Mouse (Mus musculus): ENCODE results near the gene Cers2. TPM values are rescaled to one million over a fixed set of nuclear protein-coding genes. Genes with fewer than 3 reads are reported as not detected.
"Not testable (repeated sequence)": the region's sequence is repeated elsewhere in the genome, so short reads cannot be mapped to it uniquely, and the experiment has no call there.

The Cers2 gene
- polyA plus RNA-seq, 1 experiment from 2014 or later = 147 TPM

GRCm38 (mm10) chr3:95331528-95331927 is 16.9 kb downstream of the Cers2 start:
- no peak overlapping the region for H3K4me3 ChIP-seq
- peaks cover 92% of the 10 kb centered on the region for H3K36me3 ChIP-seq
- no peak overlapping the region for H3K27ac ChIP-seq
- DNase-seq (ENCODE audit: low spot score) = no peak
- H3K9me3 ChIP-seq = no peaks in the 10 kb centered on the region
- no peaks in the 10 kb centered on the region for H3K4me1 ChIP-seq
- WGBS = 93% methylated on average over 1 of the region's 1 CpGs
- no peaks in the 10 kb centered on the region for H3K27me3 ChIP-seq (ENCODE audit: insufficient read depth, poor library complexity, severe bottlenecking)

- peak; percentile 61 for DNase-seq (ENCODE audit: low spot score)
- H3K9me3 ChIP-seq = no peaks in the 10 kb centered on the region
- WGBS = 88% methylated on average over 4 of the region's 4 CpGs
- no peaks in the 10 kb centered on the region for H3K4me1 ChIP-seq
- no peaks in the 10 kb centered on the region for H3K27me3 ChIP-seq (ENCODE audit: insufficient read depth, poor library complexity, severe bottlenecking)
- H3K27ac ChIP-seq = no peak overlapping the region
- peaks cover 99% of the 10 kb centered on the region for H3K36me3 ChIP-seq
- no peak overlapping the region for H3K4me3 ChIP-seq
Observed at GRCm38 (mm10) chr3:95337345-95337744, 22.8 kb downstream of the Cers2 start.

GRCm38 (mm10) chr3:95338251-95338650 is 23.7 kb downstream of the Cers2 start:
- no peaks in the 10 kb centered on the region for H3K4me1 ChIP-seq
- no peaks in the 10 kb centered on the region for H3K9me3 ChIP-seq
- H3K36me3 ChIP-seq = peaks cover 99% of the 10 kb centered on the region
- no peaks in the 10 kb centered on the region for H3K27me3 ChIP-seq (ENCODE audit: insufficient read depth, poor library complexity, severe bottlenecking)
- DNase-seq (ENCODE audit: low spot score) = no peak
- no peak overlapping the region for H3K4me3 ChIP-seq
- H3K27ac ChIP-seq = no peak overlapping the region
- 92% methylated on average over 4 of the region's 4 CpGs for WGBS

GRCm38 (mm10) chr3:95343356-95344000 is 28.9 kb downstream of the Cers2 start:
- H3K36me3 ChIP-seq = peaks cover 93% of the 10 kb centered on the region
- DNase-seq (ENCODE audit: low spot score); H3K27ac ChIP-seq; H3K27me3 ChIP-seq (ENCODE audit: insufficient read depth, poor library complexity, severe bottlenecking); H3K9me3 ChIP-seq; H3K4me3 ChIP-seq; H3K4me1 ChIP-seq: not testable (repeated sequence)
- 94% methylated on average over 9 of the region's 9 CpGs for WGBS

GRCm38 (mm10) chr3:95346454-95346853 is 31.9 kb downstream of the Cers2 start:
- no peaks in the 10 kb centered on the region for H3K4me1 ChIP-seq
- WGBS = 93% methylated on average over 7 of the region's 7 CpGs
- peaks cover 92% of the 10 kb centered on the region for H3K36me3 ChIP-seq
- no peaks in the 10 kb centered on the region for H3K27me3 ChIP-seq (ENCODE audit: insufficient read depth, poor library complexity, severe bottlenecking)
- no peak overlapping the region for H3K4me3 ChIP-seq
- no peaks in the 10 kb centered on the region for H3K9me3 ChIP-seq
- peak; percentile 68 for DNase-seq (ENCODE audit: low spot score)
- H3K27ac ChIP-seq = no peak overlapping the region

- H3K9me3 ChIP-seq; H3K4me3 ChIP-seq; H3K27me3 ChIP-seq (ENCODE audit: insufficient read depth, poor library complexity, severe bottlenecking); H3K4me1 ChIP-seq; H3K27ac ChIP-seq; DNase-seq (ENCODE audit: low spot score): not testable (repeated sequence)
- WGBS = 89% methylated on average over 5 of the region's 5 CpGs
- peaks cover 88% of the 10 kb centered on the region for H3K36me3 ChIP-seq
Observed at GRCm38 (mm10) chr3:95348343-95348742, 33.8 kb downstream of the Cers2 start.

GRCm38 (mm10) chr3:95349491-95349890 is 34.9 kb downstream of the Cers2 start:
- Histone ChIP-seq H3K27ac (no peak overlapping the region), H3K4me1 (no peaks in the 10 kb centered on the region), H3K36me3 (peaks cover 86% of the 10 kb centered on the region), H3K4me3 (no peak overlapping the region), H3K9me3 (no peaks in the 10 kb centered on the region), H3K27me3 (ENCODE audit: insufficient read depth, poor library complexity, severe bottlenecking) (no peaks in the 10 kb centered on the region)
- peak; percentile 61 for DNase-seq (ENCODE audit: low spot score)

- not testable (repeated sequence) for H3K27ac ChIP-seq; H3K9me3 ChIP-seq; H3K4me1 ChIP-seq; DNase-seq (ENCODE audit: low spot score); H3K27me3 ChIP-seq (ENCODE audit: insufficient read depth, poor library complexity, severe bottlenecking)
- WGBS = 24% methylated on average over 10 of the region's 19 CpGs
- peak overlapping the region; percentile 68 for H3K4me3 ChIP-seq
- H3K36me3 ChIP-seq = peaks cover 23% of the 10 kb centered on the region
Observed at GRCm38 (mm10) chr3:95355911-95356544, 41.4 kb downstream of the Cers2 start.

- Histone ChIP-seq H3K27ac (peak within 1 kb of the TSS; percentile 79), H3K36me3 (peaks cover 17% of the 10 kb centered on the region), H3K4me3 (peak within 1 kb of the TSS; percentile 68)
- not testable (repeated sequence) for H3K9me3 ChIP-seq; H3K27me3 ChIP-seq (ENCODE audit: insufficient read depth, poor library complexity, severe bottlenecking); H3K4me1 ChIP-seq
- DNase-seq (ENCODE audit: low spot score) = peak; percentile 96
- WGBS = under 1% methylated on average over 35 of the region's 57 CpGs
Observed at GRCm38 (mm10) chr3:95356701-95357449, 42.3 kb downstream of the Cers2 start, which contains the start of gene Setdb1. Gene Setdb1 (minus strand): TSS chr3:95357202.

GRCm38 (mm10) chr3:95357746-95358145 is 43.2 kb downstream of the Cers2 start:
- H3K4me1 ChIP-seq = no peaks in the 10 kb centered on the region
- H3K27ac ChIP-seq = no peak overlapping the region
- no peaks in the 10 kb centered on the region for H3K9me3 ChIP-seq
- no peak overlapping the region for H3K4me3 ChIP-seq
- peaks cover 12% of the 10 kb centered on the region for H3K36me3 ChIP-seq
- DNase-seq (ENCODE audit: low spot score) = peak; percentile 33
- 90% methylated on average over 2 of the region's 2 CpGs for WGBS
- H3K27me3 ChIP-seq (ENCODE audit: insufficient read depth, poor library complexity, severe bottlenecking) = no peaks in the 10 kb centered on the region

- H3K9me3 ChIP-seq; H3K4me1 ChIP-seq; H3K27ac ChIP-seq; H3K27me3 ChIP-seq (ENCODE audit: insufficient read depth, poor library complexity, severe bottlenecking); H3K36me3 ChIP-seq; DNase-seq (ENCODE audit: low spot score); H3K4me3 ChIP-seq: not testable (repeated sequence)
- 77% methylated on average over 3 of the region's 3 CpGs for WGBS
Observed at GRCm38 (mm10) chr3:95360276-95360675, 45.7 kb downstream of the Cers2 start.

- H3K27ac ChIP-seq = no peak overlapping the region
- H3K9me3 ChIP-seq = no peaks in the 10 kb centered on the region
- no peak overlapping the region for H3K4me3 ChIP-seq
Observed at GRCm38 (mm10) chr3:95370101-95370500, 55.5 kb downstream of the Cers2 start.

More at GRCm38 (mm10) chr3:95370101-95370500, 55.5 kb downstream of the Cers2 start:
- no peaks in the 10 kb centered on the region for H3K27me3 ChIP-seq (ENCODE audit: insufficient read depth, poor library complexity, severe bottlenecking)
- no peaks in the 10 kb centered on the region for H3K4me1 ChIP-seq
- DNase-seq (ENCODE audit: low spot score) = peak; percentile 11
- H3K36me3 ChIP-seq = no peaks in the 10 kb centered on the region
